Mouse (Mus musculus) myocyte (in vitro differentiated cells): ENCODE data around the gene Trim7. TPM values are rescaled to one million over a fixed set of nuclear protein-coding genes. Genes with fewer than 3 reads are reported as not detected.
"Not testable (repeated sequence)": the region's sequence is repeated elsewhere in the genome, so short reads cannot be mapped to it uniquely, and the experiment has no call there.

Experiments
- H3K27me3 ChIP-seq: one replicate; pipeline ENCODE4 v1.6.1; 2011; ENCODE audit not compliant: control insufficient read depth, insufficient read depth, insufficient read length
- H3K36me3 ChIP-seq: one replicate; pipeline ENCODE4 v1.6.1; 2011; ENCODE audit not compliant: control insufficient read depth, insufficient read depth
- H3K4me2 ChIP-seq: one replicate; pipeline ENCODE4 v1.6.1; 2011; ENCODE audit warnings: low read depth, control low read depth
- H3K4me3 ChIP-seq: one replicate; pipeline ENCODE4 v1.5.1; 2011; ENCODE audit warnings: mild to moderate bottlenecking, control low read depth, moderate library complexity
- H3K79me2 ChIP-seq: one replicate; pipeline ENCODE4 v1.6.1; 2011; ENCODE audit not compliant: control insufficient read depth, insufficient read depth
- H3ac ChIP-seq: one replicate; pipeline ENCODE4 v1.6.1; 2011; ENCODE audit not compliant: control insufficient read depth, insufficient read length
- CEBPB ChIP-seq: IDR thresholded peaks from 2 replicates; pipeline ENCODE4 v1.6.1; 2011; ENCODE audit warnings: mild to moderate bottlenecking, moderate library complexity; ENCODE audit not compliant: poor library complexity, insufficient read depth, severe bottlenecking
- E2F4 ChIP-seq: IDR thresholded peaks from one replicate; pipeline ENCODE4 v1.6.1; 2011; ENCODE audit warnings: mild to moderate bottlenecking, control low read depth, moderate library complexity; ENCODE audit not compliant: insufficient read depth
- MAX ChIP-seq: IDR thresholded peaks from one replicate; pipeline ENCODE4 v1.6.1; 2011; ENCODE audit warnings: low read depth, mild to moderate bottlenecking, control low read depth
- MYOD1 ChIP-seq, 3 experiments: IDR thresholded peaks; one replicate each; pipeline ENCODE4 v1.6.1; 2011; ENCODE audit warnings: control low read depth in 2 of 3, low read depth in 2 of 3, mild to moderate bottlenecking in 2 of 3, moderate library complexity in 1 of 3; ENCODE audit not compliant: insufficient read length in 2 of 3, control insufficient read depth in 1 of 3
- MYOG ChIP-seq, 3 experiments: IDR thresholded peaks; one replicate each; pipeline ENCODE4 v1.6.1; 2011; ENCODE audit warnings: control low read depth in 2 of 3, low read depth in 2 of 3, mild to moderate bottlenecking in 2 of 3; ENCODE audit not compliant: insufficient read length in 2 of 3, control insufficient read depth in 1 of 3, insufficient read depth in 1 of 3
- POLR2A ChIP-seq: IDR thresholded peaks from one replicate; pipeline ENCODE4 v1.6.1; 2011; ENCODE audit warnings: low read depth, mild to moderate bottlenecking, control low read depth, moderate library complexity; ENCODE audit not compliant: insufficient read length
- POLR2AphosphoS2 ChIP-seq: IDR thresholded peaks from one replicate; pipeline ENCODE4 v1.6.1; 2011; ENCODE audit warnings: low read depth, control low read depth; ENCODE audit not compliant: insufficient read length
- REST ChIP-seq: IDR thresholded peaks from one replicate; pipeline ENCODE4 v1.6.1; 2011; ENCODE audit warnings: mild to moderate bottlenecking, control low read depth, moderate library complexity; ENCODE audit not compliant: insufficient read depth, insufficient read length
- SRF ChIP-seq: IDR thresholded peaks from one replicate; pipeline ENCODE4 v1.6.1; 2011; ENCODE audit warnings: low read depth; ENCODE audit not compliant: control insufficient read depth, insufficient read length
- TCF12 ChIP-seq: IDR thresholded peaks from one replicate; pipeline ENCODE4 v1.6.1; 2011; ENCODE audit warnings: mild to moderate bottlenecking, control low read depth; ENCODE audit not compliant: poor library complexity, insufficient read depth, severe bottlenecking
- TCF3 ChIP-seq: IDR thresholded peaks from one replicate; pipeline ENCODE4 v1.6.1; 2011; ENCODE audit warnings: low read depth, control low read depth; ENCODE audit not compliant: insufficient read length
- USF1 ChIP-seq: IDR thresholded peaks from one replicate; pipeline ENCODE4 v1.6.1; 2011; ENCODE audit warnings: low read depth, mild to moderate bottlenecking, control low read depth, moderate library complexity
- polyA plus RNA-seq: library from polyadenylated mRNA; unstranded; fragments of >200 nt; fragmentation: generic; extraction: Trizol; gene quantifications from one replicate; pipeline ENCODE4 v1.2.1, GENCODE M21; 2012; ENCODE audit warnings: missing spikeins

Gene Trim7
- polyA plus RNA-seq, 1 experiment = 5.4 TPM

- TF ChIP-seq MYOG (IDR thresholded peaks at IDR 0.05; ENCODE audit: control insufficient read depth in 1 of 3, insufficient read depth in 1 of 3, insufficient read length in 2 of 3, low read depth in 2 of 3) (no peak), USF1 (no peak), POLR2AphosphoS2 (peak; percentile 18)
Observed at GRCm38 (mm10) chr11:48871201-48871772, 45.3 kb downstream of the Trim7 start, which contains the start of gene Irgm1. Irgm1 (minus strand) TSS chr11:48871683.

GRCm38 (mm10) chr11:48871817-48872541, 46.0 kb downstream of the Trim7 start:
- TF ChIP-seq POLR2AphosphoS2 (peak; percentile 66), TCF12 (no peak), POLR2A (peak; percentile 56)
- H3K27me3 ChIP-seq = no peaks in the 10 kb centered on the region

More at GRCm38 (mm10) chr11:48871201-48871772, 45.3 kb downstream of the Trim7 start, which contains the start of gene Irgm1:
- H3K79me2 ChIP-seq = peaks cover 21% of the 10 kb centered on the region
- peak within 1 kb of the TSS; percentile 1 for H3ac ChIP-seq
- H3K4me3 ChIP-seq = peak within 1 kb of the TSS; percentile 72
- H3K27me3 ChIP-seq = no peaks in the 10 kb centered on the region
- H3K4me2 ChIP-seq = peak within 1 kb of the TSS; percentile 98
- peaks cover 4% of the 10 kb centered on the region for H3K36me3 ChIP-seq

GRCm38 (mm10) chr11:48872695-48873300, 46.9 kb downstream of the Trim7 start:
- peak overlapping the region; percentile 98 for H3K4me2 ChIP-seq

More at GRCm38 (mm10) chr11:48871817-48872541, 46.0 kb downstream of the Trim7 start:
- Histone ChIP-seq H3ac (peak overlapping the region; percentile 1), H3K4me3 (peak overlapping the region; percentile 72), H3K4me2 (peak overlapping the region; percentile 98), H3K79me2 (peaks cover 21% of the 10 kb centered on the region), H3K36me3 (no peaks in the 10 kb centered on the region)

GRCm38 (mm10) chr11:48873591-48874290, 47.8 kb downstream of the Trim7 start:
- Histone ChIP-seq H3K4me2 (peak overlapping the region; percentile 98), H3K27me3 (no peaks in the 10 kb centered on the region), H3ac (no peak overlapping the region), H3K36me3 (no peaks in the 10 kb centered on the region), H3K79me2 (peaks cover 16% of the 10 kb centered on the region), H3K4me3 (no peak overlapping the region)
- TF ChIP-seq MYOG (IDR thresholded peaks at IDR 0.05; ENCODE audit: control insufficient read depth in 1 of 3, insufficient read depth in 1 of 3, insufficient read length in 2 of 3, low read depth in 2 of 3) = peak in 1 of 3 experiments; percentile 31
- no peak for TF ChIP-seq POLR2A
- peak in 1 of 3 experiments; percentile 28 for TF ChIP-seq MYOD1 (IDR thresholded peaks at IDR 0.05; ENCODE audit: control insufficient read depth in 1 of 3, insufficient read length in 2 of 3, low read depth in 2 of 3)

More at GRCm38 (mm10) chr11:48872695-48873300, 46.9 kb downstream of the Trim7 start:
- no peaks in the 10 kb centered on the region for H3K27me3 ChIP-seq
- no peak for TF ChIP-seq MYOD1 (IDR thresholded peaks at IDR 0.05; ENCODE audit: control insufficient read depth in 1 of 3, insufficient read length in 2 of 3, low read depth in 2 of 3)
- no peak for TF ChIP-seq CEBPB
- TF ChIP-seq POLR2A = no peak
- TF ChIP-seq E2F4 = no peak
- no peak for TF ChIP-seq REST
- TF ChIP-seq TCF3 = no peak
- TF ChIP-seq USF1 = no peak
- no peak for TF ChIP-seq TCF12
- no peak for TF ChIP-seq POLR2AphosphoS2
- no peak for TF ChIP-seq MAX
- no peak for TF ChIP-seq MYOG (IDR thresholded peaks at IDR 0.05; ENCODE audit: control insufficient read depth in 1 of 3, insufficient read depth in 1 of 3, insufficient read length in 2 of 3, low read depth in 2 of 3)
- no peak for TF ChIP-seq SRF
- no peaks in the 10 kb centered on the region for H3K36me3 ChIP-seq
- peaks cover 21% of the 10 kb centered on the region for H3K79me2 ChIP-seq
- peak overlapping the region; percentile 72 for H3K4me3 ChIP-seq
- no peak overlapping the region for H3ac ChIP-seq

GRCm38 (mm10) chr11:48874465-48874864, 48.5 kb downstream of the Trim7 start:
- no peak for TF ChIP-seq TCF12
- no peak for TF ChIP-seq USF1
- no peak for TF ChIP-seq SRF
- no peak for TF ChIP-seq E2F4
- no peak for TF ChIP-seq CEBPB
- TF ChIP-seq POLR2AphosphoS2 = no peak
- no peak for TF ChIP-seq TCF3
- no peak for TF ChIP-seq POLR2A
- TF ChIP-seq MAX = no peak
- no peak for TF ChIP-seq MYOG (IDR thresholded peaks at IDR 0.05; ENCODE audit: control insufficient read depth in 1 of 3, insufficient read depth in 1 of 3, insufficient read length in 2 of 3, low read depth in 2 of 3)
- TF ChIP-seq MYOD1 (IDR thresholded peaks at IDR 0.05; ENCODE audit: control insufficient read depth in 1 of 3, insufficient read length in 2 of 3, low read depth in 2 of 3) = no peak
- no peak for TF ChIP-seq REST
- no peak overlapping the region for H3K4me3 ChIP-seq

GRCm38 (mm10) chr11:48875343-48875837, 49.5 kb downstream of the Trim7 start:
- not testable (repeated sequence) for H3K4me3 ChIP-seq, H3K27me3 ChIP-seq, H3ac ChIP-seq, H3K36me3 ChIP-seq, H3K79me2 ChIP-seq, H3K4me2 ChIP-seq

More at GRCm38 (mm10) chr11:48874465-48874864, 48.5 kb downstream of the Trim7 start:
- Histone ChIP-seq H3K36me3 (no peaks in the 10 kb centered on the region), H3K4me2 (peak overlapping the region; percentile 98), H3K27me3 (no peaks in the 10 kb centered on the region), H3ac (no peak overlapping the region), H3K79me2 (peaks cover 9% of the 10 kb centered on the region)
